Mouse (Mus musculus) gastrocnemius, postnatal 4 days (tissue): ENCODE results near the gene Churc1. TPM values are rescaled to one million over a fixed set of nuclear protein-coding genes. Genes with fewer than 3 reads are reported as not detected.

ENCODE experiments used
- DNase-seq, 2 experiments: peaks; one replicate each; pipeline ENCODE4 v3.0.0; 2021 to 2022; ENCODE audit warnings: low spot score in 2 of 2, mixed read lengths in 2 of 2
- long read RNA-seq, 2 experiments: library from polyadenylated mRNA; stranded (forward); transcript quantifications; one replicate each; pipeline ENCODE4 v2.0.0; 2021
- total RNA-seq, 2 experiments: library from RNA; stranded (reverse); gene quantifications; 2 replicates each; pipeline ENCODE4 v1.2.3; 2021

The Churc1 gene
- 10 to 100 TPM; 43.1 to 45.7 TPM for total RNA-seq
- long read RNA-seq, experiment 1, transcript Churc1-201 (4 exons, 676 nt) = major isoform, 12 of 13 reads
- long read RNA-seq, experiment 1, partial matches to known transcripts = 0 of 13 reads
- long read RNA-seq, experiment 1, other reads (novel, unspliced or antisense) = 0 of 13 reads
- long read RNA-seq, experiment 2, transcript Churc1-201 (4 exons, 676 nt) = major isoform, 13 of 14 reads
- long read RNA-seq, experiment 2, partial matches to known transcripts = 0 of 14 reads
- long read RNA-seq, experiment 2, other reads (novel, unspliced or antisense) = 0 of 14 reads

DNA sequence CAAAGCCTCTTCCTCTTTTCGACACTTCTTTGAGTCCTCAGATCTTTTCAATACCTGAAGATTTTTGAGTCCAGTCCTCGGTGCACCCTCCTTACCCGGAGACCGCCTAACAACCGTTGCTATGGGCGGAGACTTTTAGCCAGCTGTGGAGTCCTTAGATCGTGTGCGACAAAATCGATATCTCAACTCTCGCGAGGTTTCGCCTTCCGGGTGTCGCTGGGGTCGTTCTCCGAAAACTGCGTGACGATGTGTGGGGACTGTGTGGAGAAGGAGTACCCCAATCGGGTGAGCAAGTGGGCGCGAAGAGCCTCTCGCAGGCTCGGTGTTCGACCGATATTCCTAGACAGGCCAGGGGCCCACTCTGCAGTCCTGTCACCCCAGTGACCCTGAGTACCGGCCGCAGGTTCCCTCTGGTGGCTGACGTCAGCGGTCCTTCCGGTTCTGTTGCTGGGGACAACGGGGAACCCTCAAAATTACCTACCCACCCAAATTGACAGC lies at the start of gene Churc1, which contains the start of gene Fntb:
Churc1 (plus strand) TSS at position 185 of the 498 bp plus-strand sequence.
Fntb (plus strand) TSS at position 236 of the 498 bp plus-strand sequence.
- DNase-seq = peak; percentile 64 to 90

DNA sequence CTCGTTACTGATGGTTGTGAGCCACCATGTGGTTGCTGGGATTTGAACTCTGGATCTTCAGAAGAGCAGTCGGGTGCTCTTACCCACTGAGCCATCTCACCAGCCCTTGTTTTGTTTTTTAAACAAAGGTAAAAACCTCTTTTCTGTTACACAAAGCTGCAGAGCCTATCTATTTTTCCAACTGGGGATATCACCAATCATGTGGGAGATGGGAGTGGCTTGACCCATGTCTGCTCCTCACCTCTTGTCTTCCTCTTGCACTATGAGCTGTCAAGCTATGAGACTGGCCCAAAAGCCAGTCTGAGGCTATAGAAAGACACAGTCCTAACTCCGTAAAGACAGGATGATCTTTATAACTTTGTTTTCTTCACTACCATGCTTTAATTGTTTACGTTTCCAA lies 47.0 kb upstream of the Churc1 start:
- DNase-seq = no peak

GRCm38 (mm10) chr12:76720572-76720971 lies 44.8 kb upstream of the Churc1 start:
- DNase-seq = no peak

DNA sequence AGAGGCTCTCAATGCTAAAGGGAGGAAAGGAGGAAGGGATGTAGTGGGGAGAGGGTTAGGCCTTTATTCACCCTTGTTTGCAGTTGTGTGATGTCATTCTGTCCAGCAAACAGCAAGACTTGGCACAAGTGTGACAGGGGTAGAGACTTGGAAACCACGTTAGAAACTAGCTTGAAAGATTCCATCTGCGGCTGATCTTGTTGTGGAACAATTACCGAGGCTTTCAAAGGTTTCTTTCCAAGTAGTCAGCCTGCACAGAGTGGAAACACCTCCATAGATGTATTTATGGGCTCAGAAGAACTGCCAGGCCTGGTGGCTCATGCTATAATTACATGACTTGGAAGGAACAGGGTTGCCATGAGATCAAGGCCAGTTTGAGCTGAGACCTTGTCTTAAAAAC lies 43.3 kb upstream of the Churc1 start:
- DNase-seq = no peak

- no peak for DNase-seq
Observed at GRCm38 (mm10) chr12:76727955-76728354, 37.4 kb upstream of the Churc1 start.

DNA sequence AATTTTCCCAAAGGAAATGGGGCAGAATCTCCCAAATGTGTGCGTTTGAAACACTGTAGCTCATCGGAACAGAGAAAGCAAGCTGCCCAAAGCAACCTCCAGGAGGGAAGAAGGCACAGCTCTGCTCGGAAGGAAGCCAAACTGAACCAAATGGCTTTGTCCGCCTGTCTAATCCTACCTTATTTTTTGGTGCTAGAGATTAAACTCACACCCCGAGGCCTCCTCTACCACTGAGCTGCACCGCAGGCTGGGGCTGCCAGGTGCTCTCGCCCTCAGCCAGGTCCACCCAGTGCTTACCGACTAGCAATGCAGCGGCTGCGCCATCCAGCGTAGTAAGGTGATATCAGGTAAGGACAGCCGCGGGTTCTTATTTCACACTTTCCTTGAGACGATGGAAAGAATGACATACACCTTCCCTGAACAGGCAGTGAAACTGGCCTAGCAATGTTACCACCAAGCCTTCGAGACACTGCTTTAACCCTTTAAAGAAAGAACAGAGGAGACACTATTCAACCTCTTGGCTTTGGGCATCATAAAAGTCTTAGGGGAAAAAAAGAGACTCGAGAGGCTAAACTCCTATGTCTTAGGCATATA lies 14.4 kb upstream of the Churc1 start:
- DNase-seq = no peak

DNA sequence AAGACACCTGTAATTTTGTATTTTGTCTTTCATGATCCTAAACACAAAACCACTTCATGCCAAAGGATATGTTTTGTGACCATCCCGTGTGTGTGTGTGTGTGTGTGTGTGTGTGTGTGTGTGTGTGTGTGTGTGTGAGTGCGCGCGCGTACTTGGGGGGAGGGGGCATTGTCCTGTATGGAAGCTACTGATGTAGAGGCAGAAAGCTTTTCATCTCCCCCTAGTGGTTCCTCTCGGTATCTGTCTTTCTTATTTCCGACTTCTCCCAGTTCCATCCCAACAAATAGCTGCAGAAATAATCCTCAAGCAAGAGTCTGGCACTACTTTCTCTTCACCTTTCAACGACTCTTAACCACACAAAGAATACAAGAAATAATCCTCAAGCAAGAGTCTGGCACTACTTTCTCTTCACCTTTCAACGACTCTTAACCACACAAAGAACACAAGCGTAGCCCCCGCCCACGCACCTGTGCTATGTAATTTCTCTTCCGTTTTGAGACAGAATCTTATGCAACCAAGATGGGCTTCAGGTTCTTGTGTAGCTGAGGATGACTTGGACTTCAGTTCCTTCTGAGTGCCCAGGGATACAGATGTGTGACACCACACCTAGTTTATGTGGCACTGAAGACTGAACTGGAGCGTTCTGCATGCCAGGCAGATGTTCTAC lies 12.6 kb upstream of the Churc1 start:
- no peak for DNase-seq

DNA sequence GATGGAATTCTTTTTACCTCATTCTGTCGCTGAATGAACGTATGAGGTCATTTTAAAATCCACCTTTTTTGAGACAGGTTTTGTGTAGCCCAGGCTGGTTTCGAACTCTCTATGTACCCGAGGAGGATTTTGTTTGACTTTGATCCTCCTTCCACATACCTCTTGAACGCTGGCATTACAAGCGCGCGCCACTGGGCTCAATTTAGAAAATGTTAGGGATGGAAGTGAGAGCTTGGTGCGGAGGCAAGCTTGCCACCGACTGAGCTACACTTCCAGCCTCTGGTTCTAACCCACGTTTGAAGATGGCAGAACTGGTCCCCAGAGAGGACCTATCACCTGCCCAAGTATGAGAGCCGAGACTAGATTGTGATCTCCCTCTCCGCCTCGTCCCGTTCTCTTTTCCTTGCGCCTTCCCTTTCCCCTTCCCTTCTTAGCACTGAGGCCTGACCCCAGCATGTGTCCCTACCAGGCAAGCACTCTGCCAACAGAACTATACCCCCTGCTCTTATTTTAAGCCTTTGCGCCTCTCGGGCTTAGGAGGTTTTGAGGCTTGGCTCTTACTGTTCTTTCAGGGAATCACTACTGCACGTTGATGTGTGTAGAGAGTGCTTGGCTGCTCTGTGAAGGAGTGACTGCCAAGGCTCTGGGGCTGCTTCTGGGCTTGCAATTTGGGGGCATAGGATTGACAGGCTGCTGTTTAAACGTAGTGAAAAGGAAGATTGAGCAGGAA lies 728 bp downstream of the Churc1 start:
- DNase-seq = no peak

- no peak for DNase-seq
Observed at GRCm38 (mm10) chr12:76770841-76771500, 5.6 kb downstream of the Churc1 start.

GRCm38 (mm10) chr12:76771540-76771939 lies 6.2 kb downstream of the Churc1 start:
- no peak for DNase-seq

DNA sequence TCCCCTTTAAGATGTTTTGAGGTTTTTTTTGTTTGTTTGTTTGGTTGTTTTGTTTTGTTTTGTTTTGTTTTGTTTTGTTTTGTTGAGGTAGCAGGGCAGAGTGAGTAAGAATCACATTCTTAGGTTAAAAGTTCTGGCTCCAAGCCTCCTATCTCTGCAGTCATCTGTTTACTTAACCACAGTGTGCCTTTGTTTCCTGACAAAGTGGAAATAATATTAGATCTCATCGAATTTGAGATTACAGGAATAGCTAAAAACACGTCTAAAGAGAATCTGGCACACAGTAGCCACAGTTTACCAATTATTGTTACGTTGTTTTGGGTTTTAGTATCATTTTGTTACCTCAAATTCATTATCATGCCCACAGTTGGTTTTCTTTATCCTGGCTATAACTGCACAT lies 9.3 kb downstream of the Churc1 start:
- DNase-seq = no peak

DNA sequence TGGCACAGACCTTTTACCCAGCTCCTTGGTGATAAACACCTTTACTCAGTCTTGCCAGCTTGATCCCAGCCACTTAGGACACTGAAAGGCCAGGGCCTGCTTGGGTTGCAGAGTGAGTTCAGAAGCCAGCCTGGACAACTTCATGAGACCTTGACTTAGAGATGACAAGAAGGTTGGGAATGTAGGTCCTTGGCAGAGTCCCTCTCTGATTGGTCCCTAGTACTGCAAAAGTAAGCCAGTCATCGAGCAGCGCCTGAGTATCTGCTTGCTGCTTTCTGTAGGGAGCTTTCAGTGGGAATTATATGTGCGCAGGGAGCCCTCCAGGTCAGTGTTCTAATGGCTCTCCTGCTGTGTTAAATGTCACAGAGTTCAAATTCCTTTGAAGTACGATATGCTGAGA lies 9.8 kb downstream of the Churc1 start:
- no peak for DNase-seq

DNA sequence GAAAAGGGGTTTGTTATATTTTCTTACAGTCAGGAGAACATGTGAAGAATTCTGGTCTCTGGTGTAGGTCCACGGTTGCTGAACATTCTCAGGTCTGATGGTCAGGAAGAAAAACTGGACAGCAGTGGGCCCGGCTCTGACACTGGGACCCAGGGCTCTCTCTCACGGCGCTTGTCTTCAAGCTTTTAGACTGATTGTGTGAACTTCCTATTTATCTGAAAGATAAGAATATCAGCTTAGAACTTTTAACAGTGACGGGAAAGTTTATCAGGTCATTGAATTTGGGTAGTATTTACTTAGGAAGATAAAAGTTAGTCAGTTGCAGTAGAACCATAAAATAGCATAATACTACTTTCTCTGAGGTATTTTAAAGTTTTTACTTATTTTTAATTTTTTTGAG lies 11.6 kb downstream of the Churc1 start:
- no peak for DNase-seq

DNA sequence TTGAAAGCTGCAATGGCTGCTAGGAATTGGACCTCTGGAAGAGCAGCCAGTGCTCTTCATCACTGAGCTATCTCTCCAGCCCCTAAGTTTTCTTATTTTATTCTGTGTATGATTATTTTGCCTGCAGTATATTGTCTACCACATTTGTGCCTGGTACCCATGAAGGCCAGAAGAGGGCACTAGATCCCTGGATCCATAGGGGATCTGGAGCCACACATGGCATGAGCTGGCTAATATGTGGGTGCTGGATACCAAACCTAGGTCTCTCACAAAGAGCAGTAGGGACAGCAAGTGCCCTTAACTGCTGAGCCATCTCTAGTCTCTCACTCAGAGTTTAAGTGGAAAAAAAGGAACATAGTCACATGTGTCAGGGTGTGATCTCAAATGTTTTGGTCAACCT lies 12.5 kb downstream of the Churc1 start:
- DNase-seq = no peak

GRCm38 (mm10) chr12:76778305-76779083 lies 13.2 kb downstream of the Churc1 start:
- no peak for DNase-seq

GRCm38 (mm10) chr12:76779951-76780350 lies 14.6 kb downstream of the Churc1 start:
- no peak for DNase-seq

DNA sequence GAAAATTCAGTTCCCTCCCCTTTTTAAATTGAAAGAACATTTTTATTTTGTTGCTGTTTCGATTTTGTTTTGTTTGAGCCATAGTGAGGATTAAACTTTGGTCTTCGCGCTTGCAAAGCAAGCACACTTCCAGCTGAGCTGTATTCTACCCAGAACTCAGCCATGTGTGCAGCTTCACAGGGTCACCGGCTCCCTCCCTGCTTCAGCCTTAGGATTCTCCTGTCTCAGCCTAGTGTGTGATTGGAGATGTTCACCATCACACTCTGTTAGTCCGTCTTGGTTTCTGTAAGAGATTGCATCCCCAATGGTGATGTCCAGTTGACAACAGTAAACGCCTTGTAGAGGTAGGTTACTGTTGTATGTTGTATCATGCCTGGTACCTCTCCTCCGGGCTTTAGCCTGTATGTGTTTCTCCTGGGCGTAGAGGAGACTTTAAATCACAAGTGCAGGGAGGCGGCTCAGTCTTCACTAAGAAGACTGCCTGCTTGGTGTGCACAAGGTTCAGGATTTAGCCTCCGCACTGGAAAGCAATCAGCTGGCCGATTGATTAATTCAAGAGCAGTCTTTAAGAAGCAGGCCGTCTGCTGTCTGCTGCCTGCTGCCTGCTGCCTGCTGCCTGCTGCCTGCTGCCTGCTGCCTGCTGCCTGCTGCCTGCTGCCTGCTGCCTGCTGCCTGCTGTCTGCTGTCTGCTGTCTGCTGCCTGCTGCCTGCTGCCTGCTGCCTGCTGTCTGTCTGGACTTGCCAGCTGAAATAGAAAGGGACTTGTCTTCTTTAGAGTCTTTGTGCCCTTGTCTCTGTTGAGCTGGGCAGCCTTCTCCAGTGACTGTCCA lies 15.5 kb downstream of the Churc1 start:
- DNase-seq = no peak

GRCm38 (mm10) chr12:76784056-76784619 lies 18.8 kb downstream of the Churc1 start:
- no peak for DNase-seq
